Mouse (Mus musculus) adrenal gland, adult 18-20 months (tissue): ENCODE results near the gene Shb. TPM values are rescaled to one million over a fixed set of nuclear protein-coding genes. Genes with fewer than 3 reads are reported as not detected.

Experiments used
- DNase-seq, 2 experiments: peaks; one replicate each; pipeline ENCODE4 v3.0.0; 2021 to 2022; ENCODE audit warnings: low spot score in 2 of 2
- total RNA-seq, 2 experiments: library from RNA; stranded (reverse); gene quantifications; 1 replicate in 1 of 2; 2 replicates in 1 of 2; pipeline ENCODE4 v1.2.3; 2021

The Shb gene
- total RNA-seq, 2 experiments from 2014 or later: 75.3 to 151 TPM

DNA sequence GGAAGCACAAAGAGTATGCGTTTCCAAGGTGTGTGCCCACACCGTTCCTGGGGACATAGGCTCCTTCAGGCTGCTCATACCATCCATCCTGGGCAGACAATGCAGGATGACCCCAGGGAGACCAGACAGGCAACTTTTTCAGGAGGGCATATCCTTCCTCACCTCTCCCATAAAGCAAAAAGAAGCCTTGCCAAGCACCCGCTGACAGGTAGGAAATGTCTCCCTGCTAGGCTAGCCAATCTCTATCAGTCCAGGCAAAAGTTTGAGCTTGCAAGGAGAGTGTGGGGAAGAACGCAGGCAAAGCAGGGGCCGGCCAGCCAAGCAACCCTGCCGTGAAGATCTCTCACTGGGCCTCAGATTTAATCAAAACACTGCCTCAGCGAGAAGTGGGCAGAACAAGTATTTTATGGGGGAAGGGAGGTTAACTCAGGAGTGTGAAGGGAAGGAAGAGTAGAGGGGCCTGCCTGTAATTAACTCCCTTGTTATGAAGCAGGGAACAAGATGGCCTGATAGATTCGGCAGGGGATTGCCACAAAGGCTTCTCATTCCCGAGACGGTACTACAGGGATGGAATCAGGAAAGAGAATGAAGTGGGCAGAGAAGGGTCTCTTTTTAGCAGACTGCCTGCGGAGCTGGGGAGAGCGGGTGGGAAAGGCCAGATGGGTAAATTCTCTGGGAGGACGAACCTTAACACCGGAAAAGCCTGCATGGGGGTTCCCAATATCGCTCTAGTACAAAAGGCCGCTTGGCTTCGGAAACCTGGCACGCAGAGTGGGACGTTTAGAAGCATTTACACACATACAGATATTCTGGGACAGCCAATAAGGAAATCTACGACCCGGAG, 3.7 kb downstream of the Shb start:
- peak in 1 of 2 experiments; percentile 33 for DNase-seq

DNA sequence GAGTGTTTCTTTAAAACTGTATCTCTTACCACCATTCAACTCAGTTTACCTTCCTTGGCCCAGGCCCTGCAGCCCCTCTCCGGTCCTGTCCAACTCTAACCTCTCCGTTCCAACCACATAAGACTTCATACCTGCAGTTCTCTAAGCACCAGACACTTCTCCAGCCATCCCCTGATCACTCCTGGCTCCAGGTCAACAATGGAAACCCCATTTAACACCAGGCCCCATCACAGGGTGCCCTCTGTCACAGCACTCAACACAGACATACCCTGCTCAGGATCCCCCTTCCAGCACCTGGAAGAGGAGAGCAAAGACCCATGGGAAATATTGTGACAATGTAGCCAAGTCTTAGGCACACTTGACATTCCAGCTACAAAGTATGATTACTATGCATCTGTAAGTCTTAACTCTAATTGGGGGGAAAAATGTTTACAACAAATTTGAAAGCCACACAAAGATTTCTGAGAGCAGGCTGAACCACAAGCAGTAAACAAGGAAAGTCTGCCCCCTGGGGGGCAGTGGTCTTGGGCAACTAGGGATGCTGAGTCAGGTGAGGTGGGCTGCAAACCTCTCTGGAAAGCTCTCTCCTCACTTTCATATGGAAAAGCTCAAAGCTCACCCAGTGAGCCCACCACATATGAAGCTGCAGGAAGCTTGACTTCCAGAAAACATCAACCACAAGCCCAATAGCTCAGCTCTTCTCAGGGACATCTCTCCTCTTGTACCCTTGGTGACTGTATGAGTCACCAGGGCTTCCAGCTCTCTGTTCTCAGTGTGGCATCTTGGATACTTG, 4.5 kb downstream of the Shb start:
- peak; percentile 20 to 53 for DNase-seq

DNA sequence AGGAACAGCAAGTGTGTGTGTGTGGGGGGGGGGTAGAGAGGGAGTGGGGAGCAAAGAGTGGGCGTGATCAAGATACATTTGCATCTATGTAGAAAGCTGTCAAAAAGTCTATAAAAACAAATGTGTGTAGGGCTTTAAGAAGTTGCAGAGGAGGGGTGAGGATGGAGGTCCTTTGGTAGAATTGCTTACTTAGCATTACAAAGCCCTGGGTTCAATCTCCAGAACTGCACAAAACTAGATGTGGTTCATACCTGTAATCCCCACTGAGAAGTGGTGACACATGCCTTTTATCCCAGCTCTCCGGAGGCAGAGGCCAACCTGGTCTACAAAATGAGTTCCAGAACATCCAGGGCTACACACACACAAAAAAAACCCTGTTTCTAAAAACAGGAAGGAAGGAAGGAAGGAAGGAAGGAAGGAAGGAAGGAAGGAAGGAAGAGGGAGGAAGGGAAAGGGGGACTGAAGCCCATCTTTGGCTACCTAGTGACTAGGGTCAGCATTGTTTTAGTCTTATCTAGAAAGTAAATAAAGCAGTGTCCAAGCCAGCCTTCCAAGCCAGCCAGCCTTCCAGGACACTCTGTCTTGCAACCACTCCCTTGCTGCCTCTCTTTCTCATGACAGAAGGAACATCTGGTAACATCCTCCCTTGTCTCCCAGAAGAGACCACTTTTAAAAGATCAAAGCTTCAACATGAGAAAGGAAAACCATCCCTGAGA, 5.3 kb downstream of the Shb start:
- DNase-seq: peak in 1 of 2 experiments; percentile 8

DNA sequence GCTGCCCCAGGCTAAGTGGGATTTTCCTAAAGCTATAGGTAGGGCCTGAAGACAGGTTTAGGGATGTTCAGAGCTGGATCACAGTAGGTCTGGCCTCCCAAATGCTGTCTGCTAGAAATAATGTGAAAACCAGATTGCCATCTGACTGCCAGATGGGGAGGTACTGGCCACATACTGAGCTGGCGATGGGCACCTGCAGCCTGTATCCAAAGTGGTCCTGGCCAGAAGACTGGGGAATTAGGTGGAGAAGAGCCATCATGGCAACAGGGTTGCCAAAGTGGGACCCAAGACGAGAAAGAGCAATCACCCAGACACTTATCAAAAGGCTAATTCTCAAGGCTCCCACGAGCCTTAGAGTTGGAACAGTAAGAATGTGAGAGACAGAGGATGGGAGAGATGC, 6.1 kb downstream of the Shb start:
- no peak for DNase-seq

DNA sequence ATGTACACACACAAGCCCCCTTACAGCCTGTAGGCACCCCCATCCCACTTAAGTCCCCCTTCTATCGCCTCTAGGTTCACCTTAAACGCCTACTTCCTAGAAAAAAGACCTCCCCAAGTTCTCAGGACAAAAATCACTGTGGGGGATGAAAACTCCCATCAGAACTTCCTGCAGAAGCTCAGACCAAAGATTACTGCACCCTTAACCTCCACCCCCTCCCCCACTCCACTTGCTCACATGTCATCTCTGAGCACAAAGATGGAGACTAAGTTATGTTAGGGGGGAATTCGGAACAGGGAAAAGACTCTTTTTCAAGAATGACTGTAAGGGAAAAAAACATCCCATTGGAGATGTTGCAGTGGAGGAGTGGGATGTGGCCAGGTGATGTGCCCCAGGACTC, 6.7 kb downstream of the Shb start:
- no peak for DNase-seq

DNA sequence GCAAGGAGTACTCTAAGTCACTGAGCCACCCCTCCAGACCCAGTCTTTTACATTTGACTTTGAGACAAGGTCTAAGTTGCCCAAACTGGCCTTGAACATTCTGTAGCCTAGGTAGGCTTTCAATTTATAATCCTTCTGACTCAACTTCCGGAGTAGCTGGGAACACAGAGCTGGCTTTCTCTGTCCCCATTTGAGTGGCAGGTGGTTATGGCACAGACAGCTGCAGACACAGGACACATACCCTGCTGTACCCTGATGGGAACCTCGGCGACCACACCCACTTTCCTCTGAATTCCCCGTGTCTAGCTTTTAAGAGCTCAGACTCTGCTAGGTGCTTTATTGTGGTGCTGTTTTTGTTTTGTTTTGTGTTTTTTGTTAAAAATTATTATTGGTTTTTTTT, 7.7 kb downstream of the Shb start:
- DNase-seq: no peak

DNA sequence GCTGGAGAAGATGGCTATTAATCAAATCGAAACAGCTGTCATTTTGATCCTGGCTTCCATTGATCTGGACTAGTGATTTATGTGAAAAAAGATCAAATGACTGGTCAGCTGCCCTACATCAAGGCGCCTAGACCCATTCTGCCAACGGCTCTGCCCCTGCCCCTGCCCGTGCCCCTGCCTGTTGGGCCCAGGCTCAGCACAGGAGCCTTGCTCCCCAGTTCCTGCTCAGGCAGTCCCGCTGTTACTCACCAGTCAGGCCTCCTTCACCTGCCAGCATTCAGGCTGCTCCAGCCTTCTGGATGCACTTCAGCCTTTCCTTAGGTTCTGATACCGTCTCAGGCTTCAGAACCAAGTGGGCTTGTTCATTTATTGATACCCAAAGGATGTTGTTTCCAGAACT, 8.9 kb downstream of the Shb start:
- peak; percentile 22 to 23 for DNase-seq

DNA sequence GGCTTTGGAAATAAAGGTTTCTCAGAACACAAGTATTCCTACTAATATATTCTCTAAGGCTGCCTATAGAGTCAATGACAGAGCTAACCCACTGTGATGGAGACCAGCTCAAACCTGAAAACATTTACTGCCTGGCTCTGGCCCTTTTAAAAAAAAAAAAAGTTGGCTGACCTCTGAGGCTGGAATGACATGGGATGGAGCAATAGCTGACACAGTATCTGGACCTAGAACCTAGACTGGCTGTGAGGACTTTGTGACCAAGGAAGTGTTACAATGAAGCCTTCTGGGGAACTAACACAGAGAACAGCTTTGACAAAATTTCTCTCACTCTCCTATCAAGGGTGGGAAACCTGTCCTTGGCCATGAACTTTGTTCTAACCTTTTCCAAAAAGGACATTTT, 9.3 kb downstream of the Shb start:
- peak in 1 of 2 experiments; percentile 7 for DNase-seq

DNA sequence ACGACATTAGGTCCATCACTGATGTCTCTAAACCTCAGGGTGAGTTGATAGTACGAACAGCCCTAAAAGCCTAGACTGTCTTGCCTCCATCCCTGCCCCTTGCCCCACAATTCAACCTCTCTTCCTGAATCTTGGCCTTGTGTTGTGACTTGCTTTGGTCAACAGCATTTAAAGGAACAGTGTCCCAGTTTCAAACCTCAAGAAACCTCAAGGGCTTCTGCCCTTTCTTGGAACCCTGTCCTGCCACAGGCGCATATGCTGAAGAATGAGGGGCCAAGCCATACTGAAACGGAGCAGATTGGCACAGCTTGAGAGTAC, 9.7 kb downstream of the Shb start:
- no peak for DNase-seq

DNA sequence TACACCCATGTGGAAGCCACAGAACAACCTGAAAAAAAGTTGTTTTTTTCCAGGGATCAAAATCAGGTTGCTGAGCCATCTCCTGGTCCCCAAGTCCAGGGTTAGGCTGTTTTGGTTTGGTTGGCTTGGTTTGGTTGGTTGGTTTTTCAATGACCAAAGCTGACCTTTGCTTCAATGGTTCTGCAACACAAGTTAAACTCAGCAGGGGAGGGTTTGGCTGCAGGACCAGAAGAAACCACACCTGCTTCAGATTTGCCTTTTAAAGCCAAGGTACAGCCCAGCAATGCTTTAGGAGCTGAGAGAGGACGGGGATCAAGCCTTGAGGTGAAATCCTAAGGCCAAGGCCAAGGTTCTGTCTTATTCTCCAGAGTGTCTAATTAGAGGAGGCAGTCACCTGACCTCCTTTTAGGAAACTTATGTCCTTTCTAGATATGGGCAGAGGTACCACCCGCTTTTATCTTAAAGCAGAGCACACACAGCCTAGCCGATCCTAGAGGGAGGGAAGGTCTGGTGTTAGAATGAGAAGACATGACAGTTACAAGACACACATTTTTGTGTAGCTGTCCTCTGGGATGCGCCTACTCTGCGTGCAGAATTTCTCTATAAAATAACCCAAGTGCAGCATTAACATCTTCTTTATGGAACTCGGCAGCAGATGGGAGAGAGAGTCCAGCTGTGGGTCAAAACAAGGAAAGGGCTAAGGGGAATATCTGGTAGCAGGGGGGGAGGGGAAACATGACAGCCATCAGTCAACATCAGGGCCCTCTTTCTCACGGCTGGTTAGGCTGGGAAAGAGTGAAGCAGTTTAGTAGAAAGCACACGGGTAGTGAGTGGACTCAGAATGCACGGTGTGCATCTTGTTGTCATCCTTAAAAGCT, 10.3 kb downstream of the Shb start:
- DNase-seq: no peak

DNA sequence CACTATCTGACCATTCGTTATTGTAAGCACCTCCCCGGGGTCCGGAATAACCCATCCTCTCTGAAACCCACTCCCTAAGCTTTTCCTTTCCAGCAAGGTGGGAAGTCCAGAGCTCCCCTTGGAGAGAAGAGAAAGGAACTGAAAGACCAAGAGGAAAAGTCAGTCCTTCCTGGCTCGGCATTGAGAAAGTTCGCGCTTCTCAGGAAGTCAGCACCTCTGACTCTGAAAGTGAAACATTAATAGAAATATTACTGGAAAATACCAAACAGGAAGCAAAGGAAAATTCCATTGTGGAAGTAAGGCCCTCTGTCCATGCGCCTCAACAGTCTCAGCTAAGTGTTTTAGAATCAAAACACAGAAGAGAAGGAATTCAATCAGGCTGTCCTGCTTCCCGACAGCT, 11.9 kb downstream of the Shb start:
- peak in 1 of 2 experiments; percentile 12 for DNase-seq

DNA sequence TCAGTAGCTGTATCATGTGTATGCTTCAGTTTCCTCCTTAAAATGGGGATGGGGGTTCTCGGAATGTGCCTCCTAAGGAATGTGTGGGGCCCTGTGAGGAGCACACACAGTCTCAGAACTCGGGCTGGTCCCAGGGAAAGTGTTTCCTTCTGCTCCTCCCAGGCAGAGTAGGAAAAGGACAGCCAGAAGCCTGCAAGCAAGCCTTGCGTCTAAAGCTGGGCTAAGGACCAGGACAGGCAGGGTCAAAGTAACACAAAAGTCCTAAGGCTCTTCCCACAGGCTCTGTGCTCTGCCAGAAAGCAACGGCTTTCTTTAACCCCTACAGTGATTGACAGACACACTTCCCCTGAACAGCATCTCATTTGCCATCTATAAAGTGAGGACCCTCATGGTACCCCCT, 14.9 kb downstream of the Shb start:
- peak in 1 of 2 experiments; percentile 4 for DNase-seq

DNA sequence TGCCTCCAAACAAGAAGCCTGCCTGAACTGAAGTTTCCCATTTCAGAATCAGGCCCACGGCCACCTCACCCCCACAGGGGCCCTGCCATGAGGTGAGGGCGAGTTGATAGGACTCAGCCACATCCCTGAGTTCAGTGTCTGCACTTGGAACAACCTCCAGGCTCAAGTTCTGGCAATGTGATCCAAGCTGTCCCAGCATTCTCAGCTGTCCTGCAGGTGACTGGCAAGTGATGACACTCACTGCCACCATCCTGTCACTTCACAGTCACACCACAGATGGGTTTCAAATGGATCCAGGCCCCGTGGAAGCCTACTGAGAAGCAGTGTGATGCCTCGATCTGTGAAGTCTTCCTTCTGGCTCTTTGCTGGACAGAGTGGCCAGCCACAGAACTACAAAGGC, 16.4 kb downstream of the Shb start:
- no peak for DNase-seq

DNA sequence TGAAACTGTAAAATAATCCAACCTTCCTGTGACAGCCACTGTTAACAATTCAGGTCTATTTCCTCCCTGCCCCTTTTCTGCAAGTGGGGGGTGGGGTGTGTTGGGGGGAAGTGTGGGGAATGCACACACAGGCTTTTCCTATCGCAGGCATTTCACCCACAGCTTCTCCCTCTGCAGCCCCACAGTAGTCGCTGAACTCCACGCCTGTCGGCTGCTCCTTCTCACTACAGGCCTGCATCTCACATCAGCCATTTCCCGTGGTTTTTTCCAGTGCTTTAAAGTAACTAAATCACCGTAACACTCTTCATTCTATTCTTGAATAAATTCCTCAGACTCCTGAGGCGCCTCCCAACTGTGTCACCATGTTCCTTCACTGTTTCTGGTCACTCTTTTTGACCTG, 17.9 kb downstream of the Shb start:
- no peak for DNase-seq

DNA sequence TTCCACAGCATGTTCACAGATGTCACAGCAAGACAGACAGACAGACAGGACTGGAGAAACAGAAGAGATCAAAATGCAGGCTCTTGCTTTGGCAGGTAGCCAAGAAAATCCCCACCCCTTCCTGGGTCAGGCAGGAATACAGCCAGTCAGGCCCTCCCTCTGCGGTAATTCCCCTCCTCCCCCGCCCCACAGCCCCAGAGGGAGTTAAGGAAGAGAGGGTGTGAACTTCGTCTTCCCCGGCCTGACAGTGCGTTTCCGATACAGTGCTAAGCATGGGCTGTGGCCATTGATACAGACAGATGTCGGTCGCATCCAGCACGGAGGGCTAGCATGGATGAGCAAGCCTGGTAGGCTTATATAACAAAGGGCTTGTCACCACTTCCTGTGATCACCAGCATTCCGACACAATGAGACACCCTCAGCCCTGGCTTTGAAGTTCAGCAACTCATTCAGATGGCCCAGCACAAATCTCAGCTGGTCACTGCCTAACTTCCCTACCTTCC, 18.4 kb downstream of the Shb start:
- peak in 1 of 2 experiments; percentile 50 for DNase-seq

DNA sequence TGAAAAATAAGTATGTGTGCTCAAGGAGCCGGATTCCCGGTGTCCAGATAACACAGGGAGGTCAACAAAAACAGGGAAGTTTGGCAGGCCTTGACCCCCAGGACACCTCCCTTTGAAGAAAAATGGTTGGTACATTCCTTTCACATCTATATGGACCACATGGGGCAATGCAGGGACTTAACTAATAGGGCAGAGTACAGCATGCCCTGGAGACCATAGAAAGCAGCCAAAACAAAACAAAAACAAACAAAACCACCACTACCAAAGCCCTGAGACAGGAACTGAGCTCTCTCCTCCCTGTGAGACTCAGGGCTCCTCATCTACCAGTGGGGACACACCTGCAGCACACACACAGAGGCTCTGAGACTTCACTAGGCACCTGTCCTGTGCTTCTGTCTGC, 18.9 kb downstream of the Shb start:
- no peak for DNase-seq

DNA sequence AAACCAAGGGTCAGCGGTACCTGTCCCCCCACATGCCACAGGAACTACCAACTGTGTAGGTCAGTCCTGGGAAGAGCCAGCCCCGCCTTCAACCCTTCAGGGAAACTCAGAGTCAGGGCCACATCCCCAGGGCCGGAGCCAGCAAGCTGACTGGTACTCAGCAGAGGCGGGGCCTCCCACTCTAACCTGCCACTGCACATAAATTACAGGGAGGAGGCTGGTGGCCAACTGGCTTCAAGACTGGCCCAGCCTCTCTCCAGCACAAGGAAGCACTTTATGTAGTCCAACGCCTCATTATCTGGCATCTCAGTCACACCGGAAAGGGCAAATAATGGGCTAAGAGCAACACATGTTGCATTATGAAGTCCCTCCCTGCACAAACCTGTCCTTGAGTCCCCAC, 22.1 kb downstream of the Shb start:
- DNase-seq: peak; percentile 53 to 76

DNA sequence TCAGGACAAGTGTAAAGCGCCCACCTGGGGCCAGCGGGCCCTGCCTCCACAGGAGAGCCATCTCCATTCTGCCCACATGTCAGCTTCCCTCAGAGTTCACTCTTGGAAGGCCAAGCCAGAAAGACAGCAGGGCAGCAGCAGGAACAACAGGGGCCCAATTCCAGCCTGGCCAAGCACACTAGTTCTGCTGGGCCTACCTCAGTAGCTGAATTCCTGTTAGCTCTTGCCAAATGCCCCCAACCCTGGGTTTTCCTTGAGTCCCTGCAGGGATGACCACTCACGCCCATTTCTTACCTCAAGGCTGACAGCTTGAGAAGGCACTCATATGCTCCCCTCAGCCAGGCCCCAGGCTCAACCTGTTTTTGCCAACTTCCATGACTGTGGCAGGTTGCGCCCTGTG, 22.9 kb downstream of the Shb start:
- no peak for DNase-seq

DNA sequence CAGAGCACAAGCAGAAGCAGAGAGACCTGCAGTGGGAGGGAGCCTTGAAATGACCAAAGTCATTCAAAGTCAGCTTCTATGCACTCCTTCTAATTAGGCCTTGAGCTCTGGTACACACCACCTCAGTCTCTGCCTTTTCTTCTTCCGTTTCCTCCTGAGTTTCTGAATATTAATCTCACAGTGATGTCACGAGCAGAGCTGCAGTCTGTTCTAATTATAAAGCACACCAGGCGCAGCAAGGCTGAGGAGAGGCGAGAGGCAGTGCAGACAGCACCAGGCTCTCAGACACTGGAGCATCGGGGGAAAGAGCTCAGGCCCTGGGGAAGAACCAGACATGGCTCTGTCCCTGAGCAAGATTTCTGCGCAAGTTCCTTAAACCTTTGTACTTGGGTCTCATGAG, 23.8 kb downstream of the Shb start:
- no peak for DNase-seq

DNA sequence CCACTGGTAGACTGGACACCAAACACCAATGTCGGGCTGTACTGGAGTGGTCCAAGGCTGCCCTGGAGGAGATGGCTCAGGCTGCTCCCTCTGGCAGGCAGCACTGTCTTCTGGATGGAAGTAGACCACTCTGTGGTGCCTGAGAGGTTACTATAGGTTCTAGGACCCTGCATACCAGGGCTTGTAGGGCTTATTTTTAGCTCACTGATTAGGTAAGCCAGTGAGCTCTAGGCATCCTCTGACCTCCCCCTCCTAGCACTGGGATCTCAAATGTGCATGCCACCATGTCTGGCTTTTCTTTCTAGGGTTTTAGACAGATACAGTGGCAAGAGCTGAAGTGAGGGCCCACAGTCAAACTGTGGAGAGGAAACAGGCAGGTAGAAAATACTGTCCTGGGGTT, 24.8 kb downstream of the Shb start:
- DNase-seq: no peak

DNA sequence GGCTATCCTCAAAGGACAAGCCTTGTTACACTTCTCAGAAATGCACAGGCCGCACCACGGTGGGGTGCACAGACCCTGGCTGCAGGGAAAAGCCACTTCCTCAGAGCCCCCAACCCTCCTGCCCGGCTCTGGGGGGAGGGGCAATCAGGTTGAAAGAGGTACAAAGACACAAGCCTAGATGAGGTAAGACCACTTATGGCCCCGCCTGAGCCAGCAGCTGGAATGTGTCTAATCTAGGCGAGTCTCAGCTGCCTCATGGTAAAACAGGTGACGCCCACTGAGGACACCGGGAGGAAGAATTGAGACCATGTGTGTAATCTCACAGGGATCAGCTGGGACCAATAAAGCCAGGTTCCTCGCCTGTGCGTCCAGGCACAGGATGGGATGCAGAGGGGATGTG, 25.2 kb downstream of the Shb start:
- no peak for DNase-seq
